Mouse (Mus musculus): Measurements from ENCODE around the gene Ust.

DNA sequence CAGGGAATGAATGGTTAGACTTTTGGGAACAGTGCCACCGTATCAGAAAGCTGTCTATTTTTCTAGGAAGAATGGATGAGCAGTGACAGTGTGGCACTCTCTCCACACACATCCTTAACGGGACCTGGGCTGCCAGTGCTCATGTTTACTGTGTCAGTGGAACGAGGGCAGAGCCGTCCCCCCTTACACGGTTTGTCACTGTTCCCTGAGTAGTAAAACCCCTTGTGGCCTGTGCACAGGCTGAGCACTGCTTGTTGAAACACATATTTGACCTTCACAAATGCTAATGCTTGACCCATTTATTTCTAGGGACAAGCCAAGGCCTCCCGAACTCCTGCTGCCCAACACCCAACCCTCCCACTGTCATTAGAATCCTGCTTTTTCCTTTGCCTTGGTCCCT lies 209.2 kb downstream of the Ust start:
- TF ChIP-seq CTCF (IDR thresholded peaks at IDR 0.05) (no peak), POLR2A (IDR thresholded peaks at IDR 0.05; ENCODE audit: insufficient read depth, low read depth, low read length) (no peak), EP300 (IDR thresholded peaks at IDR 0.05; ENCODE audit: insufficient read depth, low read depth, low read length) (no peak)

All from heart, adult 2 months (tissue).